Mouse (Mus musculus) liver, embryonic 15.5 days (tissue): Measurements from ENCODE around the gene Ambn. TPM values are rescaled to one million over a fixed set of nuclear protein-coding genes. Genes with fewer than 3 reads are reported as not detected.
"Not testable (repeated sequence)": the region's sequence is repeated elsewhere in the genome, so short reads cannot be mapped to it uniquely, and the experiment has no call there.

ENCODE experiments used
- ATAC-seq: fragments of 200-750 bp; cut with Nextera tagmentation; 2 replicates; pipeline ENCODE4 v1.8.0; 2017; ENCODE audit warnings: moderate number of reproducible peaks, mild to moderate bottlenecking, moderate library complexity; ENCODE audit not compliant: insufficient read depth
- H3K27ac ChIP-seq: fragments of 300-500 bp; sonication (generic); replicated peaks from 2 replicates; pipeline ENCODE4 v1.5.1; 2015; ENCODE audit warnings: mild to moderate bottlenecking, inconsistent platforms
- H3K27me3 ChIP-seq: fragments of 300-500 bp; sonication (generic); 2 replicates; pipeline ENCODE4 v1.6.1; 2015; ENCODE audit warnings: mild to moderate bottlenecking, inconsistent platforms
- H3K36me3 ChIP-seq: fragments of 300-500 bp; sonication (generic); replicated peaks from 2 replicates; pipeline ENCODE4 v1.6.1; 2015; ENCODE audit warnings: moderate library complexity, mild to moderate bottlenecking, inconsistent platforms
- H3K4me1 ChIP-seq: fragments of 300-500 bp; sonication (generic); replicated peaks from 2 replicates; pipeline ENCODE4 v1.6.1; 2015; ENCODE audit warnings: inconsistent platforms
- H3K4me2 ChIP-seq: fragments of 300-500 bp; sonication (generic); 2 replicates; pipeline ENCODE4 v1.6.1; 2015; ENCODE audit warnings: moderate library complexity, mild to moderate bottlenecking, inconsistent platforms
- H3K4me3 ChIP-seq: fragments of 300-500 bp; sonication (generic); replicated peaks from 2 replicates; pipeline ENCODE4 v1.5.1; 2015; ENCODE audit warnings: mild to moderate bottlenecking, inconsistent platforms
- H3K9ac ChIP-seq: fragments of 300-500 bp; sonication (generic); 2 replicates; pipeline ENCODE4 v1.6.1; 2015; ENCODE audit warnings: moderate library complexity, mild to moderate bottlenecking, inconsistent platforms
- H3K9me3 ChIP-seq: fragments of 300-500 bp; sonication (generic); replicated peaks from 2 replicates; pipeline ENCODE4 v1.6.1; 2016; ENCODE audit warnings: inconsistent platforms
- WGBS: fragments of 180-500 bp; shearing (Covaris S2); methylation state at CpG from one replicate; pipeline ENCODE4 v1.1.7; 2015; ENCODE audit warnings: mixed read lengths; ENCODE audit not compliant: insufficient replicate concordance; 5-methylcytosine and 5-hydroxymethylcytosine counted together
- polyA plus RNA-seq: library from polyadenylated mRNA; unstranded; fragments of >200 nt; fragmentation: Nextera tagmentation; extraction: Ambion mirVana; gene quantifications from 2 replicates; pipeline ENCODE4 v1.2.1, GENCODE M21; 2015

Ambn gene
- not detected in 2 replicates for polyA plus RNA-seq

- Histone ChIP-seq H3K4me2 (no peak within 1 kb of the TSS), H3K4me3 (no peak within 1 kb of the TSS), H3K4me1 (no peaks in the 10 kb centered on the region), H3K9me3 (no peaks in the 10 kb centered on the region), H3K27me3 (no peaks in the 10 kb centered on the region), H3K27ac (no peak within 1 kb of the TSS), H3K9ac (no peak within 1 kb of the TSS), H3K36me3 (no peaks in the 10 kb centered on the region)
- ATAC-seq = no peak
- WGBS = 62% methylated on average over 3 of the region's 3 CpGs
These were observed at the start of gene Ambn for GRCm38 (mm10) chr5:88455691-88456090. Ambn (plus strand) TSS chr5:88455991.

DNA sequence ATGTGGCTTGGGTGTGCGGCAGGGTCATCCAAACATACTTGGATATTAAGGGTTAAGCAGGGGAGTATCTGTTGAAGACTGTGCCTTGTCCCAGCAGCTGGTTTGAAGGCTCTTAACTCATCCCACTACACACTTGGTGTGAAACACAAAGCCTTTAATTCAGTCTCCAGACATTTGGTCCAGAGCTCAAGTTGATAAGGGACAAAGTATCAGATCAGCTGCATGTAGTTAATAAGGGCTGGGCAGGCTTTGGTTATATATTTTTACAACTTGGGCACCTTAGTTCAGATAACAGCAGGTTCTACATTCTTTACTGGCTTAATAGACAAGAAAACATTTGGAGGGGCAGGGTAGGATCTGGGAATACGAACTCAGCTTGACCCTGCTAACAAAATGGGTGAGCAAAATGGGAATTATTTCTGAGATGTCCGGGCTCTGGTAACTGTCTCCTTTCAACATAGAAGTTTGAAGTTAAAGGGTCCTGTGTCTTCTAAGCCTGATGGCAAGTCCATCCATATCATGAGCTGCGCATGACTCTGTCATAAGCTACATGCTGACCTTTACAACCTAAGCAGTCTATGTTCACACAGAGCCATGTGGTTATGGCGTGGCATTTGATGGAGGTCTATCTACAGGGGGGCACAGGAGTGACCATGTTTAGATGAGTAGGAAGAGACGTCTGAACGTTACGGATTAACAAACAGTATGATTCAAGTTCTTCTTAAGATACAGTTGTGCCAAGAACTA is 35.3 kb upstream of the Ambn start:
- ATAC-seq = no peak
- WGBS = 62% methylated on average over 8 of the region's 8 CpGs
- no peaks in the 10 kb centered on the region for H3K4me1 ChIP-seq

GRCm38 (mm10) chr5:88424892-88425291 is 30.9 kb upstream of the Ambn start:
- ATAC-seq, H3K36me3 ChIP-seq, H3K4me1 ChIP-seq, H3K27me3 ChIP-seq, H3K4me3 ChIP-seq, H3K9ac ChIP-seq, H3K27ac ChIP-seq, H3K4me2 ChIP-seq, H3K9me3 ChIP-seq: not testable (repeated sequence)
- 57% methylated on average over 2 of the region's 2 CpGs for WGBS

More for the DNA sequence above, 35.3 kb upstream of the Ambn start:
- Histone ChIP-seq H3K27me3 (no peaks in the 10 kb centered on the region), H3K9me3 (no peaks in the 10 kb centered on the region), H3K27ac (no peak overlapping the region), H3K9ac (no peak overlapping the region), H3K4me2 (no peak overlapping the region), H3K4me3 (no peak overlapping the region), H3K36me3 (no peaks in the 10 kb centered on the region)

- Histone ChIP-seq H3K9me3 (no peaks in the 10 kb centered on the region), H3K36me3 (no peaks in the 10 kb centered on the region), H3K4me1 (no peaks in the 10 kb centered on the region), H3K4me2 (no peak overlapping the region), H3K9ac (no peak overlapping the region), H3K27me3 (no peaks in the 10 kb centered on the region), H3K4me3 (no peak overlapping the region), H3K27ac (no peak overlapping the region)
- 49% methylated on average over 1 of the region's 1 CpGs for WGBS
- no peak for ATAC-seq
These were observed 29.0 kb upstream of the Ambn start for GRCm38 (mm10) chr5:88426753-88427152.

GRCm38 (mm10) chr5:88467471-88467870 is 11.7 kb downstream of the Ambn start:
- H3K9me3 ChIP-seq = no peaks in the 10 kb centered on the region
- ATAC-seq = no peak
- H3K9ac ChIP-seq = no peak overlapping the region
- H3K4me3 ChIP-seq = no peak overlapping the region
- H3K27ac ChIP-seq = no peak overlapping the region
- no peaks in the 10 kb centered on the region for H3K36me3 ChIP-seq
- H3K27me3 ChIP-seq = no peaks in the 10 kb centered on the region
- WGBS = 52% methylated on average over 2 of the region's 2 CpGs
- H3K4me1 ChIP-seq = no peaks in the 10 kb centered on the region
- no peak overlapping the region for H3K4me2 ChIP-seq

DNA sequence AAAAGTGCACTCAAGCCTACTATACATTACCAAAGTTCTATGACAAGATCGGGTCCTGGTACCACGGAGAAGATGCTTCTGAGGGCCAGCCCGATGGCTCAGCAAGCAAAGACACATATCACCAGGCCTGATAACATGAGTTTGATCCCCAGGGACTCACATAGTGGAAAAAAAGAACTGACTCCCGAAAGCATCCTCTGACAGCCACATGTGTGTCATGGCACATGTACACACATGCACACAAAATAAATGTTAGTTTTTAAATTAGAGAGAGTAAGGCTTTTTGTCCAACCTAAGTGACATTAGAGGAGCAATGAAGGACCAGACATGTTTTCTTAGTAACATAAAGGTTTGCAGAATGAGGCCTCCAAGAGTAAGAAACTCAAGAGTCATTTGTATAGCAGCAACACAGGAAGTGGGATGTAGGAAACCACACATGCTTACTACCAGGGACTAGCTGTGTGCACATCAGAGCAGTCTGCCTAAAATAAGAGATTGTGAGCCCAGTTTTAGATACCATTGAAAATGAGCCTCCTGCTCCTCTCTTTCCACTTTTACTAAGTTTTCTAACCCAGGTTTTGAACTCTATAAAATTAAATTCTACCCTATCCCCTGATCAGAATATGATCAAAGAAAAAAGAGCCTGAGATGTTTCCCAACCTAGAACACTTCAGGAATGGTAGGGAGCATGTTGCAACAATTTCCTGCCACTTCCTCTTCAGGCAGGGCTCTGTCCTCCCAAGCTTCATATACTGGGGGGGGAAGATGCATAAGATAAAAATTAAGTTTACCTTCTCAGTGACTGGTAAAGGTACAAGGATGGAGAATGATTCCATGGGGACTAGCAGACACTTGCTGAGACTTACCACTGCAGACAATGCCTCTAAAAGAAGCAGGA is 13.3 kb downstream of the Ambn start:
- no peaks in the 10 kb centered on the region for H3K4me1 ChIP-seq
- H3K27ac ChIP-seq = no peak overlapping the region
- H3K9me3 ChIP-seq = no peaks in the 10 kb centered on the region
- no peak for ATAC-seq
- no peaks in the 10 kb centered on the region for H3K36me3 ChIP-seq
- no peak overlapping the region for H3K9ac ChIP-seq
- no peak overlapping the region for H3K4me3 ChIP-seq
- H3K27me3 ChIP-seq = no peaks in the 10 kb centered on the region
- no peak overlapping the region for H3K4me2 ChIP-seq
- WGBS = 62% methylated on average over 4 of the region's 4 CpGs

DNA sequence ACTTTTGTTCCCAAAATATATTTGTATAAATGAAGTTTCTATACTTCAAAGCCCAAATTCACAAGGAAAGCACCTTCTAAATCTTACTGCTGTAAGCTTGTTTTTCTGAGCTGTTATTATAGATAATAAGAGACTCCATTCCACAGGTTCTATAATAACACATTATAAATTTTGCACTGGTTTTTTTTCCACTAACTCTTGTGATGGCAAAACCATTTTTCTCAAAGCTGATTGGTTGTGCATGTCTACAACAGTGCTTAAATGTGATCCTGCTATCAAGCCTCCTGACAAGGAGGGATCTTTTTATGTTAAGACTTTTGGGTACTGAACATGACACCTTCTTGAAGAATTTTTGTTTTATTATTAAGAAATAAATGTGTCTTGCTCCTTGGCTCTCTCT is 31.9 kb downstream of the Ambn start, which contains the start of gene Enam:
TSS of gene Enam (plus strand) at position 301 of the 400 bp plus-strand sequence.
- H3K4me1 ChIP-seq = no peaks in the 10 kb centered on the region
- no peak within 1 kb of the TSS for H3K4me2 ChIP-seq
- H3K27ac ChIP-seq = no peak within 1 kb of the TSS
- H3K9ac ChIP-seq = no peak within 1 kb of the TSS
- no peaks in the 10 kb centered on the region for H3K9me3 ChIP-seq
- no peak within 1 kb of the TSS for H3K4me3 ChIP-seq
- H3K27me3 ChIP-seq = no peaks in the 10 kb centered on the region
- no peaks in the 10 kb centered on the region for H3K36me3 ChIP-seq
- no peak for ATAC-seq

GRCm38 (mm10) chr5:88489004-88489403 is 33.2 kb downstream of the Ambn start:
- Histone ChIP-seq H3K27me3 (no peaks in the 10 kb centered on the region), H3K9ac (no peak overlapping the region), H3K36me3 (no peaks in the 10 kb centered on the region), H3K9me3 (no peaks in the 10 kb centered on the region), H3K4me2 (no peak overlapping the region), H3K4me1 (no peaks in the 10 kb centered on the region), H3K27ac (no peak overlapping the region), H3K4me3 (no peak overlapping the region)
- WGBS = 32% methylated on average over 2 of the region's 2 CpGs
- no peak for ATAC-seq

DNA sequence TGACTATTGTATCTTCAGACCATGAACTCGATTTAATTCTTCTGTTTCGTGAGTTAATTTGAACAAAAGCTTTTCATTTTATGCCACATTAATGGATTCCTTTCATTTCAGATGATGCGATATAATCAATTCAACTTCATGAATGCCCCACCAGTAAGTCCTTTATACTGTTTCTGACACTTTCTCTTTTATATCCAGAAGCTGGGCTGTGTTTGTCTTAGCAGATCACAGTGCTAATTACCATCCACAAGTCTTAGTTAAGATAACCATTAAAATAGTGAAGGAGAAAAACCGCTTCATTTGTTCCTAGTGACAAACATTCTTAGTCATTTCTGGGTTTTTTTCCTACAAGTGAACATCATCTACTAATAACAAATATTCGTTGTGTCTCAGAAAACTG is 35.3 kb downstream of the Ambn start:
- no peaks in the 10 kb centered on the region for H3K9me3 ChIP-seq
- no peak overlapping the region for H3K9ac ChIP-seq
- H3K27ac ChIP-seq = no peak overlapping the region
- no peak overlapping the region for H3K4me3 ChIP-seq
- ATAC-seq = no peak
- 58% methylated on average over 5 of the region's 5 CpGs for WGBS
- no peaks in the 10 kb centered on the region for H3K4me1 ChIP-seq
- no peak overlapping the region for H3K4me2 ChIP-seq
- H3K36me3 ChIP-seq = no peaks in the 10 kb centered on the region
- no peaks in the 10 kb centered on the region for H3K27me3 ChIP-seq

DNA sequence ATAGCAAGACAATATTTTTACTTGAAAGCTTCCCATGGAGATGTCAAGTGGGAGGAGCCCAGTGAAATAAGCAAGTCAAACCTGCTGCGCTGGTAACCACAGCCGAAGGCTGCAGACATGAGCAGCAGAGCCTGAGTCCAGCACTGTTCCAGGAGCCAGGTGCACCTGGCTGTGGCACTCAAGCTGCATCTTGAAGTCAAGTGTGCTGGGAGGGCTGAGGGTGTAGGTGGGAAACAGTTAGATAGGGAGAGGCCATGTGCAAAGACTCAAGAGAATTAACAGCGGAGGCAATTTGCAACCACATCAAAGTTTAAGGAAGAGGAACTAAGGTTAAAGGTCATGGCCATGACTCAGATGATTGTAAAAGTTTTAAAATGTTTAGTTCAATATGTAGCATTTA is 44.0 kb downstream of the Ambn start:
- H3K4me1 ChIP-seq = no peaks in the 10 kb centered on the region
- 77% methylated on average over 3 of the region's 3 CpGs for WGBS
- no peaks in the 10 kb centered on the region for H3K27me3 ChIP-seq
- no peaks in the 10 kb centered on the region for H3K9me3 ChIP-seq
- H3K4me2 ChIP-seq = no peak overlapping the region
- no peak overlapping the region for H3K4me3 ChIP-seq
- H3K36me3 ChIP-seq = no peaks in the 10 kb centered on the region
- H3K27ac ChIP-seq = no peak overlapping the region
- no peak for ATAC-seq
- no peak overlapping the region for H3K9ac ChIP-seq

GRCm38 (mm10) chr5:88508555-88508954 is 52.8 kb downstream of the Ambn start:
- 16% methylated on average over 1 of the region's 1 CpGs for WGBS

More at GRCm38 (mm10) chr5:88508555-88508954, 52.8 kb downstream of the Ambn start:
- H3K4me1 ChIP-seq = no peaks in the 10 kb centered on the region
- no peak overlapping the region for H3K4me3 ChIP-seq
- no peaks in the 10 kb centered on the region for H3K36me3 ChIP-seq
- no peaks in the 10 kb centered on the region for H3K27me3 ChIP-seq
- no peaks in the 10 kb centered on the region for H3K9me3 ChIP-seq
- H3K27ac ChIP-seq = no peak overlapping the region
- no peak for ATAC-seq
- no peak overlapping the region for H3K4me2 ChIP-seq
- H3K9ac ChIP-seq = no peak overlapping the region
